Mouse (Mus musculus) mesoderm, embryonic 11.5 days (tissue): ENCODE measurements around the gene Gm14862.
"Not testable (repeated sequence)": the region's sequence is repeated elsewhere in the genome, so short reads cannot be mapped to it uniquely, and the experiment has no call there.

Source experiments
- DNase-seq: peaks from one replicate; pipeline ENCODE4 v3.0.0-alpha.2; 2012; ENCODE audit warnings: low read depth, low spot score

The Gm14862 gene

DNA sequence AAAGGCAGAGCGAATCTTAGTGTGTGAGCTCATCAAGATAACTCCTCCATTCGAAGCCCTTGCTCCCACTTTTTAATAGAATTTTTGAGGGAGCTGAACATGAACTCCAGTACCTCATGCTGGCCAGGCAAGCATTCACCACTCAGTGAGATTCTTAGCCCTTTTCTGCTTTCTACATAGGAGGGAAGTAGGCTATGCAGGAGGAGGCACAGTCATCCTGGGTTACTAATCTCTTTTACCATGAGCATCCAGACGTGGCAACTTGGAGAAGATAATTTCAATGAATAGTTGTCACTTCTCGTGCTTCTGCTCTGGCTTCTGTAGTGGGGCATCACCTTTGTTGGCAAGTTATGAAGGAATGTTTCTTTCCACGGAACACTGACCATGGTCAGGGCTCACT lies at the start of gene Gm14862:
Gm14862 (minus strand) TSS at position 134 of the 400 bp plus-strand sequence.
- no peak for DNase-seq

DNA sequence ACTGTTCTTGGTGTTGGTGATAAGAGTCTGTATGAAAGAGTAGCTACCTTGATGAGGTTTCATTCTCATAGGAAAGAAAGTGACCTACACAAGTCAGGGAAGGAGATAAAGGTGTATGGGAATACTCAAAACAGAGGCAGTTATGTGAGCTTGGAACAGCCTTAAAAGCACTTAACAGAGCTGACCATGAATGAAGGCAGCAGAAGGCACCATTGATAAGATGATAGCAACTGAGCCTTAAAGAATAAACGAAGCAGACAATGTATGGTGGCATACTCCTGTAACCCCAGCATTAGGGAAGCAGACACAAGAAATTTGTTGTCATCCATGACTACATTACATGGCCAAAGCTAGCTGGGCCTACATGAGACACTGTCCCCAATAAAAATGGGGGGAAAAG lies 46.8 kb upstream of the Gm14862 start:
- no peak for DNase-seq

DNA sequence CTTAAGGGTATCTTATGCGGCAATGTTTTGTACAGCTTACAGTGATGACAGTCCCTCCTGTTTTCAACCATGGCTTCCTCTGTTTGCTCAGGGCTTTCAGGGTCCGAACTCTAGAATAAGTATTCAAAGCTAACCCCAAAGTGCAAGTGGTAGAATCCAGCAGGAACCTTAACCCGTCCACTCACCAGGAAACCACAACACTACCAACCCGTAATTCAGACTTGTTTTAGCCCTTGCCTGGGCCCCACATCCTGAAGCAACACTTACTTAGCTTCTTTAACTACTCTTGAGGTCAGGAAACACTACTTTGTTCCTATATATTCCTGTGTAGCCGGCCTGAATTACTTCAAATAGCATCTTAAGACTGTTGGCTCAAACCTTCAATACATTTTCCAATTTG lies 46.1 kb upstream of the Gm14862 start:
- DNase-seq: no peak

GRCm38 (mm10) chrX:9298413-9298864 lies 41.7 kb upstream of the Gm14862 start:
- DNase-seq: no peak

GRCm38 (mm10) chrX:9293140-9293829 lies 36.6 kb upstream of the Gm14862 start:
- DNase-seq: not testable (repeated sequence)

- not testable (repeated sequence) for DNase-seq
Observed at GRCm38 (mm10) chrX:9283464-9283863, 26.8 kb upstream of the Gm14862 start, which contains the start of gene H2al1m. Gene H2al1m (plus strand): TSS chrX:9283764.

DNA sequence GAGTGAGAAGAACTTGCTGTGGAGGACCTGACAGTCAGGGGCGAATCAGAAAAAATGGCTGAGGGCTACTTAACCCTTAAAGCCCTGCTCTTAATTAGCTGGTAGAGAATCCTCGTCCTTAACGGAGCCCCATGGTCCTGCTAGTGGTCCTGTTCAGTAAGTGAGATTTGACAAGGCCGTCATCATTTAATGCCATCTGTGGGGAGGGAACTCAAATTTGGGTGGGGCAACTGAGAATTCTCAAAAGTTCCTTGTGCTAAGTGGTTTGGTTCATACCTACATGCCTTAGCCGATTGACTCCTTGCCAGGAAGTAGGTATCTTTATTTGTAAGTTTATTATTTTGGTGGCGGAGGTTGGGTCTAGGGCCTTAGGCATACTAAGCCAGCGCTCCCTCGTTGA lies 17.6 kb upstream of the Gm14862 start:
- no peak for DNase-seq

DNA sequence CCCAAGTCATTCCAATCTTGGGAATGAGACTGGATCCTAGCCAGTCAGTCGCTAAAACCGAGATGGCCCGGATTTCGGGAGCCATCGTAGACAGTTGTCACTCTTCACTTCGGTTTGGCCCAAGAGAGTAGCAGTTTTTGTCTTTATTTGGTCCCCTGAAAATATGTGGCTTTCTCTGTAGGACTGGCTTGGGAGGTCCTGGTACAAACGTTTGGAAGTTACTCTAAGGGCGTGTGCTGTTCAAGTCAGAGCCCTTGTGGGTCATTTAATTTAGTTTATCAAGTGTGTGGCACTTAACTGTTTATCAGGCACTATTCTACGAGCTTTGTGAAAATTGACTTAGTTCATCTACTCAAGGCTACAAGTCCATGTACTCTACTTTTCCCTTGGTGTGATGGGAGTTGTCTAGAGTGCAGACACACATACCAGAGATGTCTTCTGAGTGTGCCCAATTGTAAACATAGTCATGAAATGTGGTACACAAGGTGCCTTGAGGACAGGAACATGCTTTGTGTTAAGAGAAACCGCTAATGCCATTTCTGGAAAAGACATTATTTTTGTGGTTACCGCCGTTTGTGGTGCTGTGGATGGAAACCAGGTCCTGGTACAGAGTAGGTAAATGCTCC lies 16.8 kb upstream of the Gm14862 start:
- DNase-seq: no peak

DNA sequence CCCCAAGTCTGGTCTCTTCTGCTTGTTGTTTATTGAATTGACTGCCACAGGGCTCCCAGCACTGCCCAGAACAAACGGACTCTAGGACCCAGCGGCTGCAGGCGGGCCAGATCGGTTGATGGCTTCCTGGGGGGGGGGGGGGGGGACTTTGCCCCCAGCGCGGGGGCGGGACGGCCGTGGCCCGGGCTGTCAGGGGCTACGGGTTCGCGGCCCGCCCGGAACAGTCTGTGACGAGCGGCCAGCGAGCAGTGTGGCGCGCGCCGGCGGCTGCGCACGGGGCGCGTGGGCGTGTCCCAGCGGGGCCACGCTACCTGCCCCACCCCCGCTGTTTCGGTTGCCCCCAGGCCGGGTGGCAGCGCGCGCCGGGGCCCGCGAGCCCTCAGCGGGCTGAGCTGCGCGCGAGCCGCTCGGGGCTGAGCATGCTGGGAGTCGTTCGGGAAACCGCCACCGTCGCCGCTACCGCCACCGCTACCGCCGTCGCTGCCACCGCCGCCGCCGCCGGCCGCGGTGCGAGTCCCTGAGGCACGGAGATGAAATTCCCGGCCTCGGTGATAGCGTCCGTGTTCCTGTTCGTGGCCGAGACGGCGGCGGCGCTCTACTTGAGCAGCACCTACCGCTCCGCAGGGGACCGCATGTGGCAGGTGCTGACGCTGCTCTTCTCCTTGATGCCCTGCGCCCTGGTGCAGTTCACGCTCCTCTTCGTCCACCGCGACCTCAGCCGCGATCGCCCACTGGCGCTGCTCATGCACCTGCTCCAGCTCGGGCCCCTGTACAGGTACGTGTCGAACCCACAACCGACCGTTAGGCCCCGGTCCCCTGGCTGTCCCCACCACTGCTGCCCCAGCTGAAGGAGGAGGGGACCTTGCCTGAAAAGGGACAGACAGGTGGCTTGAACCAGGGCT lies 16.0 kb upstream of the Gm14862 start, which contains the start of gene Xk:
Xk (plus strand) TSS at position 297 of the 902 bp plus-strand sequence.
- DNase-seq: peak; percentile 50

GRCm38 (mm10) chrX:9271947-9272459 lies 15.3 kb upstream of the Gm14862 start:
- DNase-seq: no peak

GRCm38 (mm10) chrX:9271112-9271511 lies 14.4 kb upstream of the Gm14862 start:
- DNase-seq: no peak

DNA sequence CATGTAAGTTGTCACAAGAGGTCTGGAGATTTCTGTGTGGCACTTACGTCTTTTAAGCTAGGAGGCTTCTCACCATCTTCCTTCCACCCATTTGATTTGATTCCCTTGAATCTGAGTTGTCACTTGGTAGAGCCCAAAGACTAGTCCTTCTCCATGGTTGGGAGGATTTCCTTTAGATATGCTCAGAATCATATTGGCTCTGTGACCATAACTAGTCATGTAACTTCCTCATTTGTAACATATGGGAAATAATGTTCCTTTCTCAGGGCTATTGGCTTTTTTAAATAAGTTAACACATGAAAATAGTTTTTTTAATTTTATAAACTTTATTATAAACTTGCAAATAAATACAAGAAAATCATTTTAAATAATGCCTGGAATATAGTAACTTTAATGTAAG lies 2.6 kb upstream of the Gm14862 start:
- DNase-seq: no peak

DNA sequence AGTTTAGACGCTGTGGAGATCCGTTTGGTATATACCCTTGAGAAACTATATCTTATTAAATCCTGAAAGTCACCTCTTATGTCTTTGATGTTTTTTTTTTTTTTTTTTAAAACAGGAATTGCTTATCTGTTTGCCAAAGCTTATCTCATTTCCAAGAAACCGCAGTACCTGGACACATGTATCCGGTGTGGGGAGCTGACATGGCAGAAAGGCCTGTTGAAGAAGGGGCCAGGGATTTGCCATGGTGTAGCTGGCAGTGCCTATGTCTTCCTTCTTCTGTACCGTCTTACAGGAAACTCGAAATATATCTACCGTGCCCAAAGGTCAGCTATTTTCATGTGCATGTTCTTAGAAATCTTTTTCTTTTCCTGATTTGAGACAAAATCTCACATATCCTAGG lies 1.1 kb upstream of the Gm14862 start:
- no peak for DNase-seq

DNA sequence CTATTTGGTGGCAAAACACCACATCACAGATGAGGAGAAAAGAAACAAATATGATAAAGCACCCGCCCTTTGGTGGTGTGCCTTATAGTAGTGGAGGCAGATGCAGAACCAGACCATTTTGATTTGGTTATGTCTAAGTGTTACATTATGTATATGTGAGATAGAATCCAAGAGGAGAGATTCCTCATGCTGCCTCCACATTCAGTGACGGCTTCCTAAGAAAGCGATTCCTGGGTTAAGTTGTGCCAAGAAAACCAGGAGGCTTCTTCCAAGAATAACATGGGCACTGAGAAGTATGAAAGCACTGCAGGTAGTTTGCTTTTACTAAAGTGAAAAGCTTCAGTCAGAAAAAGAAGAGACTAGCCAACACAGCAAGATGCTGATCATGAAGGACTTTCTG lies 1.8 kb downstream of the Gm14862 start:
- no peak for DNase-seq

DNA sequence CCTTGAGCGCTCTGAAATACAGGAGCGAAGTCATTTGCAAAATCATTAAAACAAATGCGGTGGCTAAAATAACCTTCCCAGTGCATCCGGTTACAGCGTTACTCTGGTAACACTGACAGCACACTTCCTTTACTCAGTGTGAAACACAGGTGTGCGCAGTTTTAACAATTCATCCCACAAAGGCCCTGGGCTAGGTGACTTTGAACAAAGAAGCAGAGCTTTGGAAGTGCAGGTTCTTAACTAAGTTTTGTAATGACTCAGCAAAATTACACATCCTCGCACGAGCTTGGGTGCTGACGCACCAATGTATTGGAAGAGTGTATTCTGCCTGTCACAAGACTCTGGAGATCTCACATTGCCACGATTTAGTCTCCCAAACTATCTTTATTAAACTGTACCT lies 2.7 kb downstream of the Gm14862 start:
- no peak for DNase-seq

- no peak for DNase-seq
Observed at GRCm38 (mm10) chrX:9248911-9249310, 7.8 kb downstream of the Gm14862 start.

DNA sequence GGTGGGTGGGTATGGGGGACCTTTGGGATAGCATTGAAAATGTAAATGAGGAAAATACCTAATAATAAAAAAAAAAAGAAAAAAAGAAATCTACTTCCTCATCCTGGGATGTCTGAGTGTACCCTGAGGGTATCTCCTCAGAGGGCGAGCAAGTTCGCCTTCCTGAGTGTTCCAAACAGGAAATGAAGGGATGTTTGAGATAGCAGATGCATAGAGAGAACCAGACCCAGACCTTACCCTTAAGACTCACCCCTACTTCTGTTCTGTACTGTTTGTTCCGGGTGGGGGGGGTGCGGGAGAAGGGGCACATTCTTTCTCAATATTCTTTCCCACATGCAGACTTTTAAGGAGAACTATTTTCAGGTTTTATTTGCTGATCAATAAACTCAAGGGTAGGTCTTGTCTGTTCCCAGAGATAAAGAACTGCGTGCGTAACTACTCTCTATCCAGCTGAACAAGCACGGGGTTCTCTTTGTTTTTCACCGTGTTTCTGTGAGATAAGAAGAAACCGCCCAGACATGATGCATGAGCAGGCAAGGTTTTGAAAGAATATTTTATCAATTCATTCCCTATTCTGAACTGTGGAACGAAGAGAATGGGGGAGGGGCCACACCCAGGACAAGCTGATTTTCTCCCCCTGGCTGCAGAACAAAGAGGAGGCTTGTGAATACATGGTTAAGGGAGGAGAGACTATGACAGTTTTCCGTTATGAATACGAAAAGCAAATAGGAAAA lies 11.9 kb downstream of the Gm14862 start:
- no peak for DNase-seq

DNA sequence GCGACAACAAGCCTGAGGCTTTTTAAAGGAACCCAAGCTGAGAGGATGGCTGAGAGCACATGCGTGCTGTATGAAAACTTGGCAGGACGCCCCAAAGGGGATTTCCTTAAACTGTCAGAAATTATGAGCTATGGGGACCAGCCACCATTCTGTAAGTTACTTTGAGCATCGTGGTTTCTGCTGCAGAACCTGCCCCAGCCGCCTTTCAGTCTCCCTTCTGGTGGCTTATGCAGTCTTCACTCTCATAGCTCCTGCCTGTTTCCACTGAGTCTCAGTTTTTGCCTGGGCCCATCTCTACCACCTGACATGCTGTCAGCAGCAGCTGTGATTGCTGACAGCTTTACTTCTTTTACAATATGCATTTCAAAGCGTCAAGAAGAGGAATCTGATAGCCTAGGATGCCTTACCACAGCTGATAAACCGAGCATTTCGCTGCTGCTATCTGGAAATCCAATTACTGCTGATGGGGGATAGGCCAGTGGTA lies 13.3 kb downstream of the Gm14862 start:
- no peak for DNase-seq

- no peak for DNase-seq
Observed at GRCm38 (mm10) chrX:9240737-9241591, 15.7 kb downstream of the Gm14862 start.

- DNase-seq: no peak
Observed at GRCm38 (mm10) chrX:9227105-9227504, 29.6 kb downstream of the Gm14862 start.
